Mouse (Mus musculus): ENCODE measurements at regions not wholly inside any gene's neighbourhood (a gene's known extent, or its start where the extent isn't known, plus 50 kb on each side); places are given as distances from the start of the nearest gene placed in this dataset.

GRCm38 (mm10) chr11:82668026-82668425 lies 96.1 kb downstream of the Cct6b start:
- DNase-seq (ENCODE audit: low spot score in 2 of 2): no peak

GRCm38 (mm10) chr11:82664076-82664475 lies 100.0 kb downstream of the Cct6b start:
- peak in 1 of 2 experiments; percentile 18 for DNase-seq (ENCODE audit: low spot score in 2 of 2)

GRCm38 (mm10) chr11:82662086-82662485 lies 102.0 kb downstream of the Cct6b start:
- DNase-seq (ENCODE audit: low spot score in 2 of 2): no peak

- no peak for DNase-seq (ENCODE audit: low spot score in 2 of 2)
Observed at GRCm38 (mm10) chr11:82651751-82652150, 112.4 kb downstream of the Cct6b start.

GRCm38 (mm10) chr11:82638513-82638912 lies 125.6 kb downstream of the Cct6b start:
- no peak for DNase-seq (ENCODE audit: low spot score in 2 of 2)

GRCm38 (mm10) chr11:82632191-82632590 lies 131.9 kb downstream of the Cct6b start:
- DNase-seq (ENCODE audit: low spot score in 2 of 2): no peak

GRCm38 (mm10) chr11:82631387-82631786 lies 132.7 kb downstream of the Cct6b start:
- no peak for DNase-seq (ENCODE audit: low spot score in 2 of 2)

GRCm38 (mm10) chr11:82626501-82627111 lies 137.5 kb downstream of the Cct6b start:
- DNase-seq (ENCODE audit: low spot score in 2 of 2): no peak

- no peak for DNase-seq (ENCODE audit: low spot score in 2 of 2)
Observed at GRCm38 (mm10) chr11:82621061-82621460, 143.1 kb downstream of the Cct6b start.

- no peak for DNase-seq (ENCODE audit: low spot score in 2 of 2)
Observed at GRCm38 (mm10) chr11:82619418-82619817, 144.7 kb downstream of the Cct6b start.

GRCm38 (mm10) chr11:82618457-82618856 lies 145.7 kb downstream of the Cct6b start:
- DNase-seq (ENCODE audit: low spot score in 2 of 2): no peak

- no peak for DNase-seq (ENCODE audit: low spot score in 2 of 2)
Observed at GRCm38 (mm10) chr11:82616856-82617255, 147.3 kb downstream of the Cct6b start.

GRCm38 (mm10) chr11:82614356-82614755 lies 149.8 kb downstream of the Cct6b start:
- DNase-seq (ENCODE audit: low spot score in 2 of 2): no peak

GRCm38 (mm10) chr11:82613503-82613902 lies 150.6 kb downstream of the Cct6b start:
- DNase-seq (ENCODE audit: low spot score in 2 of 2): peak; percentile 64 to 78

- DNase-seq (ENCODE audit: low spot score in 2 of 2): peak in 1 of 2 experiments; percentile 31
Observed at GRCm38 (mm10) chr11:82612026-82612425, 152.1 kb downstream of the Cct6b start.

- DNase-seq (ENCODE audit: low spot score in 2 of 2): no peak
Observed at GRCm38 (mm10) chr11:82608963-82609362, 155.2 kb downstream of the Cct6b start.

- no peak for DNase-seq (ENCODE audit: low spot score in 2 of 2)
Observed at GRCm38 (mm10) chr11:82607661-82608060, 156.5 kb downstream of the Cct6b start.

- DNase-seq (ENCODE audit: low spot score in 2 of 2): no peak
Observed at GRCm38 (mm10) chr11:82604251-82604835, 159.8 kb downstream of the Cct6b start.

- peak in 1 of 2 experiments; percentile 6 for DNase-seq (ENCODE audit: low spot score in 2 of 2)
Observed at GRCm38 (mm10) chr11:82602818-82603217, 161.3 kb downstream of the Cct6b start.

GRCm38 (mm10) chr11:82602250-82602649 lies 161.9 kb downstream of the Cct6b start:
- no peak for DNase-seq (ENCODE audit: low spot score in 2 of 2)

- no peak for DNase-seq (ENCODE audit: low spot score in 2 of 2)
Observed at GRCm38 (mm10) chr11:82600151-82600550, 164.0 kb downstream of the Cct6b start.

- DNase-seq (ENCODE audit: low spot score in 2 of 2): no peak
Observed at GRCm38 (mm10) chr11:82597757-82598156, 166.4 kb downstream of the Cct6b start.

GRCm38 (mm10) chr11:82596801-82597200 lies 167.3 kb downstream of the Cct6b start:
- DNase-seq (ENCODE audit: low spot score in 2 of 2): peak in 1 of 2 experiments; percentile 15

Measured in left cerebral cortex, adult 18-20 months (tissue).